Mouse (Mus musculus): Measurements from ENCODE around the gene Tbca. TPM values are rescaled to one million over a fixed set of nuclear protein-coding genes. Genes with fewer than 3 reads are reported as not detected.

The Tbca gene
- total and polyA plus RNA-seq, 2 experiments from 2014 or later: 42.9 to 221 TPM

DNA sequence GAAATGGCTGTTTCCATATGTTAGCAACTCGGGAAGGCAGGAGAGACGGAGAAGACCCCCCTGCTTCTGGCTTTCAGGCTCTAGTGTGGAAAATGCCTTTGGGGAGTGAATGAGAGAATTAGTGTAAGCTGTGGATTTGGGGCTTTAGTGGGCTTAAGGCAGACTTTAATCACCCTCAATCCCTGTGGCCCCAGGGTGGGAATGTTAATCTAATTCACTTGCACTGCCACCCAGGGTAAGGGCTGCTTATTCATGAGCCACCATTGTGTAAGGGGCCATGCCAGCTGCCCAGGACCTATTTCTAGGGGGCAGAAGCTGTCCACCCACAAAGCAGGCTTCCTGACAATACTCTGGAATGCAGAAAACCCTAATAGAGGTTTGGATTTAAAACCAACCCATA, 78.2 kb downstream of the Tbca start:
- Histone ChIP-seq H3K36me3 (replicated peaks; ENCODE audit: control insufficient read depth, insufficient read depth, low read length) (no peaks in the 10 kb centered on the region), H3K27me3 (ENCODE audit: control insufficient read depth, insufficient read depth, low read length) (peaks cover 80% of the 10 kb centered on the region)
- 38% methylated on average over 2 of the region's 2 CpGs for WGBS

DNA sequence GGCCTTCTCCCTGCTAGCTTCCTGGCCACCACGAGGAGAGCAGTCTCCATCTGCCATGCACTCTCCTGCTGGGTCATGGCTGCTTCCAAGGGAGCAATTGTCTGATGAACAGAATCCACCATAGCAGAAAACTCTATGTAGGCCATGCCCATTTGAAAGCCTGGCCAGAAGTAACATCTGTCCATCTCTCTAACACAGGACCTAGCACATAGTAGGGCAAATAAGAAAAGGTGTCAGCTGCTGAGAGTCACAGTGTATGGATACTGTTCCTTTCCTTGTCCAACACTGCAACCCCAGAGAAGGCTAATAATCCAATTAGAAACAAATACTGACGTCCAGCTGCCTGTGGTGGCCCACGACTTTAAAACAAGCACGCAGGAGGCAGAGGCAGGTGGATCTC, 79.1 kb downstream of the Tbca start:
- no peak for TF ChIP-seq CTCF (IDR thresholded peaks at IDR 0.05; ENCODE audit: low read depth)
- TF ChIP-seq EP300 (IDR thresholded peaks at IDR 0.05; ENCODE audit: low read depth): no peak
- Histone ChIP-seq H3K9me3 (replicated peaks; ENCODE audit: control insufficient read depth, low read length) (no peaks in the 10 kb centered on the region), H3K9ac (replicated peaks; ENCODE audit: low read depth, low read length) (no peak overlapping the region), H3K4me2 (ENCODE audit: low read depth, low read length) (no peak overlapping the region), H3K4me3 (ENCODE audit: low read depth, low read length) (no peak overlapping the region), H3K27ac (ENCODE audit: low read depth) (no peak overlapping the region), H3K4me1 (ENCODE audit: control insufficient read depth, insufficient read depth) (no peaks in the 10 kb centered on the region), H3K36me3 (replicated peaks; ENCODE audit: control insufficient read depth, insufficient read depth, low read length) (no peaks in the 10 kb centered on the region), H3K27me3 (ENCODE audit: control insufficient read depth, insufficient read depth, low read length) (peaks cover 88% of the 10 kb centered on the region)
- WGBS: 63% methylated on average over 4 of the region's 4 CpGs
- no peak for ATAC-seq (ENCODE audit: insufficient read depth, low read depth)
- no peak for DNase-seq (ENCODE audit: low spot score)

More for the DNA sequence above, 78.2 kb downstream of the Tbca start:
- DNase-seq (ENCODE audit: low spot score) (no peak), ATAC-seq (ENCODE audit: insufficient read depth, low read depth) (no peak)
- no peak overlapping the region for H3K27ac ChIP-seq (ENCODE audit: low read depth)
- no peak for TF ChIP-seq CTCF (IDR thresholded peaks at IDR 0.05; ENCODE audit: low read depth)
- H3K4me3 ChIP-seq (ENCODE audit: low read depth, low read length): no peak overlapping the region
- no peaks in the 10 kb centered on the region for H3K4me1 ChIP-seq (ENCODE audit: control insufficient read depth, insufficient read depth)
- no peaks in the 10 kb centered on the region for H3K9me3 ChIP-seq (replicated peaks; ENCODE audit: control insufficient read depth, low read length)
- no peak overlapping the region for H3K9ac ChIP-seq (replicated peaks; ENCODE audit: low read depth, low read length)
- no peak overlapping the region for H3K4me2 ChIP-seq (ENCODE audit: low read depth, low read length)

DNA sequence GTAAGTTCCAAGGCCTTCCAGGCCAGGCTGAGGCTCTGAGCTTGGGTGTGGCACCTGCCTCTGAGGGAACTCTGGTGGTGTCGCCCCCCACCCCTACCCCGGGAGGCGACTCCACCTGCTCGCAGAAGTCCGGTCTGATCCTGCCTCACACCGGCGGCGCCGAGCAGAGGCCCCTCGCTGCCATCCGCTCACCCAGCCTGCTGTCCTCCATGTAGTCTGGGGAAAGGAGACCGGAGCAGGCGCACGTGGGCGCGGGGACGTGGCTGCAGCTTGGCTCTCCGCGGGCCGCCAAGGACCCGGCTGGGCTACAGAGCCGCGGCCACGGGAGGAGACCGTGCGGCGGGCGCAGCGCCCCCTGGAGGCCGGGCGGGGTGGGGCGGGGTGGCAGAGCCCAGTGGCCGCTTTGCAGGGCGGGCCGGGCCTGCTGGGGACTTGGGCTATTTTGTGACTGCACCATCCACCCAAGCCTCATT, 79.8 kb downstream of the Tbca start:
- peak overlapping the region; percentile 31 for H3K4me3 ChIP-seq (ENCODE audit: low read depth, low read length)
- H3K9ac ChIP-seq (replicated peaks; ENCODE audit: low read depth, low read length): no peak overlapping the region
- H3K4me2 ChIP-seq (ENCODE audit: low read depth, low read length): peak overlapping the region; percentile 54
- H3K9me3 ChIP-seq (replicated peaks; ENCODE audit: control insufficient read depth, low read length): no peaks in the 10 kb centered on the region
- WGBS: under 1% methylated on average over 25 of the region's 35 CpGs
- no peak overlapping the region for H3K27ac ChIP-seq (ENCODE audit: low read depth)
- ATAC-seq (ENCODE audit: insufficient read depth, low read depth) (peak; percentile 83), DNase-seq (ENCODE audit: low spot score) (peak; percentile 60)
- TF ChIP-seq EP300 (IDR thresholded peaks at IDR 0.05; ENCODE audit: low read depth): no peak
- TF ChIP-seq CTCF (IDR thresholded peaks at IDR 0.05; ENCODE audit: low read depth): peak; percentile 46
- no peaks in the 10 kb centered on the region for H3K36me3 ChIP-seq (replicated peaks; ENCODE audit: control insufficient read depth, insufficient read depth, low read length)
- peaks cover 89% of the 10 kb centered on the region for H3K27me3 ChIP-seq (ENCODE audit: control insufficient read depth, insufficient read depth, low read length)
- no peaks in the 10 kb centered on the region for H3K4me1 ChIP-seq (ENCODE audit: control insufficient read depth, insufficient read depth)

DNA sequence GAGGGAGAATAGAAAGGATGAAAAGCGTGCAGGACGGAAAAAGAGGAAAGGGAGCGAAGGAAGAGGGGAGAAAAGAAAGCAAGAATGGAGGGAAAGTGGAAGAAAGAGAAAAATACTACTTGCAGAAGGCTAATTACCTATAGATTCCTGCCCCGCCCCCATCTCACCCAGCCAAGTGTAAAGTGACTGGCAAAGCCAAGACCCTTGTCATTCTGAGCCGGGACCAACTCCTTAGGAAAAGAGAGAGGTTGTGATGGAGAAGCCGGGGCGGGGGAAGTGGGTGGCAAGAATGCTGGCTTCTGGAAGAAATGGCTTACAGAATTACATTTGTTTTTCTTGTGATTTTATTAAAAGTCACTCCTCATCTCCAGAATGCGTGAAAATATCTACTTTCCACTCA, 80.8 kb downstream of the Tbca start:
- DNase-seq (ENCODE audit: low spot score) (no peak), ATAC-seq (ENCODE audit: insufficient read depth, low read depth) (no peak)
- Histone ChIP-seq H3K27ac (ENCODE audit: low read depth) (no peak overlapping the region), H3K9me3 (replicated peaks; ENCODE audit: control insufficient read depth, low read length) (no peaks in the 10 kb centered on the region), H3K4me2 (ENCODE audit: low read depth, low read length) (peak overlapping the region; percentile 54; the same call in 1 of the 2 replicates), H3K4me1 (ENCODE audit: control insufficient read depth, insufficient read depth) (no peaks in the 10 kb centered on the region), H3K36me3 (replicated peaks; ENCODE audit: control insufficient read depth, insufficient read depth, low read length) (no peaks in the 10 kb centered on the region), H3K4me3 (ENCODE audit: low read depth, low read length) (peak overlapping the region; percentile 25), H3K27me3 (ENCODE audit: control insufficient read depth, insufficient read depth, low read length) (peaks cover 94% of the 10 kb centered on the region), H3K9ac (replicated peaks; ENCODE audit: low read depth, low read length) (no peak overlapping the region)
- 4% methylated on average over 8 of the region's 8 CpGs for WGBS
- TF ChIP-seq CTCF (IDR thresholded peaks at IDR 0.05; ENCODE audit: low read depth): no peak
- TF ChIP-seq EP300 (IDR thresholded peaks at IDR 0.05; ENCODE audit: low read depth): no peak

DNA sequence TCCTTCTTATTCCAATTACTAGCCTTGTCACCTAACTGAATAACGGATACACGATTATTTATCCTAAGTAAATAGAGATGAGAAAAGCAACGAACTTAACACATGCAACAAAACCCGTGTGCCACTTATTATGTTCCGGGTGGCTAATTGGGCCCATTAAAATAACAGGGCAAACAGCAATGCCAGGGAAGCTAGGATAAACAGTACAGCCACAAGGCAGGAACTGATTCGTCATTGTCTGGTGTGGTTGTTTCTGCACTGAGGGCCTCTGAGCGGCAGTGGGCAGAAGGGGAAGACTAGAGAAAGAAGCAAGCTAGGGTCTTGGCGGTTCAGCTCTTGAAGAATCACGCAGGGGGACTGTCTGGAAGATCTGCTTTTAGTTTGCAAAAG, 81.4 kb downstream of the Tbca start:
- DNase-seq (ENCODE audit: low spot score) (no peak), ATAC-seq (ENCODE audit: insufficient read depth, low read depth) (no peak)
- Histone ChIP-seq H3K4me3 (ENCODE audit: low read depth, low read length) (no peak overlapping the region), H3K4me1 (ENCODE audit: control insufficient read depth, insufficient read depth) (no peaks in the 10 kb centered on the region), H3K27ac (ENCODE audit: low read depth) (no peak overlapping the region), H3K36me3 (replicated peaks; ENCODE audit: control insufficient read depth, insufficient read depth, low read length) (no peaks in the 10 kb centered on the region), H3K4me2 (ENCODE audit: low read depth, low read length) (no peak overlapping the region), H3K9me3 (replicated peaks; ENCODE audit: control insufficient read depth, low read length) (no peaks in the 10 kb centered on the region), H3K27me3 (ENCODE audit: control insufficient read depth, insufficient read depth, low read length) (peaks cover 97% of the 10 kb centered on the region), H3K9ac (replicated peaks; ENCODE audit: low read depth, low read length) (no peak overlapping the region)
- WGBS: 7% methylated on average over 9 of the region's 9 CpGs
- no peak for TF ChIP-seq EP300 (IDR thresholded peaks at IDR 0.05; ENCODE audit: low read depth)
- TF ChIP-seq CTCF (IDR thresholded peaks at IDR 0.05; ENCODE audit: low read depth): no peak

DNA sequence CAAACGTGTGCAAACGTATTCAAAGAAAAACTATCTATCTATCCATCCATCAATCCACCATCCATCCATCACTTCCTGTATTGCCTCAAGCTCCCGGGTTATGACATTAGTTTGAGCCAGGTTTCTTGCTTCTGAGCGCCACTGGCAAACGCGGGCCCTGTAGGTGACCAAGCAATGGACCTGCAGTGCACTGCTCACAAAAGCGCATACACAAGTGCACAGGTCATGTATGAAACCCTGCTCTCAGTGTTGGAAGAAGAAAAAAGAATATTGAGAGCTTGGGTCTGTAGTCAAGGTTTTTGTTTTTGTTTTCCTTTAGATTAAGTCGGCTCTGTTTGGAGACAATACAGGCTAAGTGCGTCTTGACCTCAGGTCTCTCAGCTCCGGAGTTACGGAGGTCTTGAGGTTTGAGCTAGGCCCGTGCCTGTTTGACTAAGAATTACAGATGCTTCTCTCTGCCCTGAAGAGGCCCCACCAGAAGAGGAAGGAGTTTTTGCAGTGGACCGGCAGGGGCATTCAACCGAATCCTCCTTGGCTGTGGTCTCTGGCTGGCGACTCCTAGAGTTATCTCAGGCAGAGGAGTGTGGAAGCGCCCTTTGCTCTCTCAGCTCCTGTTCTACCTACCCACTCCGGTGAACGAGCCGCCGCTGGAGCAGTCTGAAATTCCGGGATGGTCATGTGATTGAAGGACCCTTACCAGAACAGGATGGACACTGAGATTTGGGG, 81.9 kb downstream of the Tbca start:
- 1% methylated on average over 21 of the region's 21 CpGs for WGBS

More for the DNA sequence above, 81.9 kb downstream of the Tbca start:
- Histone ChIP-seq H3K4me3 (ENCODE audit: low read depth, low read length) (no peak overlapping the region), H3K36me3 (replicated peaks; ENCODE audit: control insufficient read depth, insufficient read depth, low read length) (no peaks in the 10 kb centered on the region), H3K4me2 (ENCODE audit: low read depth, low read length) (no peak overlapping the region), H3K27me3 (ENCODE audit: control insufficient read depth, insufficient read depth, low read length) (peaks cover 98% of the 10 kb centered on the region), H3K9ac (replicated peaks; ENCODE audit: low read depth, low read length) (no peak overlapping the region), H3K27ac (ENCODE audit: low read depth) (no peak overlapping the region), H3K4me1 (ENCODE audit: control insufficient read depth, insufficient read depth) (no peaks in the 10 kb centered on the region), H3K9me3 (replicated peaks; ENCODE audit: control insufficient read depth, low read length) (no peaks in the 10 kb centered on the region)
- DNase-seq (ENCODE audit: low spot score): no peak
- TF ChIP-seq EP300 (IDR thresholded peaks at IDR 0.05; ENCODE audit: low read depth) (no peak), CTCF (IDR thresholded peaks at IDR 0.05; ENCODE audit: low read depth) (no peak)
- ATAC-seq (ENCODE audit: insufficient read depth, low read depth): no peak
